Mouse (Mus musculus): Measurements from ENCODE around the gene Rsu1. TPM values are rescaled to one million over a fixed set of nuclear protein-coding genes. Genes with fewer than 3 reads are reported as not detected.

The Rsu1 gene
- polyA plus RNA-seq, 1 experiment from 2014 or later: 78.9 TPM

- ATAC-seq (ENCODE audit: low read depth) (no peak), DNase-seq (no peak)
- no peak overlapping the region for H3K27ac ChIP-seq
- 0 out of 2 replicates have a peak, but pooled peaks cover 9% of the 10 kb centered on the region for H3K36me3 ChIP-seq
- no peaks in the 10 kb centered on the region for H3K9me3 ChIP-seq (replicated peaks)
- no peak overlapping the region for H3K9ac ChIP-seq
- no peaks in the 10 kb centered on the region for H3K27me3 ChIP-seq
- H3K4me1 ChIP-seq (replicated peaks): no peaks in the 10 kb centered on the region; the same call in 1 of the 2 replicates
- 46% methylated on average over 4 of the region's 4 CpGs for WGBS (ENCODE audit: insufficient replicate concordance)
- H3K4me2 ChIP-seq: no peak overlapping the region
- no peak overlapping the region for H3K4me3 ChIP-seq (replicated peaks)
These were observed 8.1 kb downstream of the Rsu1 start for GRCm38 (mm10) chr2:13263150-13263549.

GRCm38 (mm10) chr2:13258606-13259005 is 12.6 kb downstream of the Rsu1 start:
- Histone ChIP-seq H3K4me3 (replicated peaks) (no peak overlapping the region), H3K9ac (no peak overlapping the region), H3K9me3 (replicated peaks) (no peaks in the 10 kb centered on the region), H3K36me3 (peaks cover 24% of the 10 kb centered on the region), H3K4me1 (replicated peaks) (no peaks in the 10 kb centered on the region), H3K4me2 (no peak overlapping the region), H3K27me3 (no peaks in the 10 kb centered on the region), H3K27ac (no peak overlapping the region)
- WGBS (ENCODE audit: insufficient replicate concordance): 67% methylated on average over 2 of the region's 2 CpGs
- DNase-seq: no peak
- ATAC-seq (ENCODE audit: low read depth): no peak

- H3K4me3 ChIP-seq (replicated peaks): no peak overlapping the region
These were observed 30.5 kb downstream of the Rsu1 start for GRCm38 (mm10) chr2:13240711-13241110.

DNA sequence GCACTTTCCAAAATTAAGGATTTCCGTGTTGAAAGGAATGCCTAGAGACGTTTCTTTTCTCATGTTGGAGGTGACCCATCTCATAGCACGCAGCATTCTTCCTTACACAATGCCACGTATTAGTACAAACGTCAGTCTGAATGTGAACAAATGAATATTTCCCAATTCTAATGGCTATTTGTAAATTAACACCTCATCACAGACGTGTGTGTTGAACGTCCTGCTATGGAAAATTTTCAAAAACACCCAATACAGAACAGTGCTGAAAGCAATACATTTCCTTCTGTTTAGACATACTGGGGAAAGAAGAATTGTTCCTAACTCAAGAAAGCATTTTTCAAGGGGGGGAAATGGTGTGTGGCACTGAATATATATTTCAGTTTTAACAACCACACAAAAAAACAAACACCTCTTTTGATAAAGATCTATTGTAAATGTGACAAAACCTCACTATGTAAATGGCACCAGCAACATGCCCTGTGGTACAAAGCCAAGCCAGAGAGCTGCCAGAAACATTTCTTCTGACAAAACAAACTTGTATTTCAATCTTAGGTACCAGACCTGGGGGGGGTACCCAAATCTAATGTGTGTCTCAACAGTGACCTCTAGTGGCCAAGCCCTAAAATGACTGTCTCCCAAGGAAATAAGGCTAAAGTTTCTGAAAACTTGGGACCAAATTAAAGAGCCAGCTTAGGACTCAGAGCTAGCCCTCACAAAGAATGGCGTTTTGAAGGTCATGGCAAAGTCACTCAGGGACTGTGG is 33.9 kb downstream of the Rsu1 start:
- Histone ChIP-seq H3K4me2 (no peak overlapping the region), H3K4me1 (replicated peaks) (peaks cover 11% of the 10 kb centered on the region), H3K9ac (no peak overlapping the region), H3K4me3 (replicated peaks) (no peak overlapping the region), H3K27ac (no peak overlapping the region), H3K36me3 (no peaks in the 10 kb centered on the region), H3K27me3 (no peaks in the 10 kb centered on the region), H3K9me3 (replicated peaks) (no peaks in the 10 kb centered on the region)
- no peak for ATAC-seq (ENCODE audit: low read depth)
- DNase-seq: peak; percentile 17
- WGBS (ENCODE audit: insufficient replicate concordance): 65% methylated on average over 8 of the region's 8 CpGs

More at GRCm38 (mm10) chr2:13240711-13241110, 30.5 kb downstream of the Rsu1 start:
- H3K36me3 ChIP-seq: no peaks in the 10 kb centered on the region
- no peaks in the 10 kb centered on the region for H3K27me3 ChIP-seq
- ATAC-seq (ENCODE audit: low read depth): no peak
- H3K4me2 ChIP-seq: no peak overlapping the region
- H3K9ac ChIP-seq: no peak overlapping the region
- 77% methylated on average over 9 of the region's 9 CpGs for WGBS (ENCODE audit: insufficient replicate concordance)
- H3K27ac ChIP-seq: no peak overlapping the region
- 0 out of 2 replicates have a peak, but pooled peaks cover 4% of the 10 kb centered on the region for H3K4me1 ChIP-seq (replicated peaks)
- H3K9me3 ChIP-seq (replicated peaks): no peaks in the 10 kb centered on the region
- no peak for DNase-seq

DNA sequence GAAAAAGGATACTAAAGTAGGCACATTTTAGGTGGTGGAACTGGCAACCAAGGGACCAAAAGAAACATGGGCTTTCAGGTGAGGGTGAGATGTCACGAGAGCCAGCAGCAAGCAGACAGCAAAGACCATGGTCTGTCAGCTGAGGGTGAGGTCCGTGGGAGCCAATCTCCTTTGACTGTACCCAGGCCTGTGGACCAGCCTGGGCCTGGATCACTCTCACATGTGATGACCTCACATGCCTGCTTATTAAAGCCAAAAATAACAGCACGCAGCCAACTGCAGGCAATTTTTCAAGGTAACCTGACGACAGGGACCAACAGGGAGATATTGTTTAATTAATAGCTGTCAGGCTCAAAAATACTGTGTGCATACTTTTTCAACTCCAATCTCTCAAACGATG is 35.5 kb downstream of the Rsu1 start:
- Histone ChIP-seq H3K27ac (no peak overlapping the region), H3K4me1 (replicated peaks) (peaks cover 11% of the 10 kb centered on the region), H3K4me2 (no peak overlapping the region), H3K27me3 (no peaks in the 10 kb centered on the region), H3K36me3 (no peaks in the 10 kb centered on the region), H3K4me3 (replicated peaks) (no peak overlapping the region), H3K9ac (no peak overlapping the region), H3K9me3 (replicated peaks) (no peaks in the 10 kb centered on the region)
- ATAC-seq (ENCODE audit: low read depth): no peak
- 70% methylated on average over 5 of the region's 5 CpGs for WGBS (ENCODE audit: insufficient replicate concordance)
- no peak for DNase-seq

DNA sequence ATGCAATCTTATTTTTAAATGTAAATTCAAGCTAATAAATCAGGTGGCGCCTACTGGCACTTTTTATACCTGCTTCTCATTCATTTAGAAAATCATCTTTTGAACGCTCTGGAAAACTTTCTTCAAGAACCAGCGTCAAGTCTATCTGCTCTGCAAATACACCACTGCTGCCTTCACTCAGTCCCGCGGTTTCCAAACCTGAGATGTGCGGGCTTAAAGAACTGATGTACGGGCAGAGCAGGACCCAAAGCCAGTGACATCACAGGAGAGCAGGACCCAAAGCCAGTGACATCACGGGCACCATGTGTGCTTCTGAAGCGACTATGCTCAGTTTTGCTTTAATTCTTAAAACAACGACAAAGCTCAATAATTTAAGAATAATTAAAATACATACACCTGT is 36.4 kb downstream of the Rsu1 start:
- Histone ChIP-seq H3K9me3 (replicated peaks) (no peaks in the 10 kb centered on the region), H3K4me3 (replicated peaks) (no peak overlapping the region), H3K27me3 (no peaks in the 10 kb centered on the region), H3K4me2 (no peak overlapping the region), H3K9ac (no peak overlapping the region), H3K4me1 (replicated peaks) (peaks cover 11% of the 10 kb centered on the region), H3K36me3 (no peaks in the 10 kb centered on the region), H3K27ac (no peak overlapping the region)
- WGBS (ENCODE audit: insufficient replicate concordance): 79% methylated on average over 10 of the region's 10 CpGs
- DNase-seq (no peak), ATAC-seq (ENCODE audit: low read depth) (no peak)

- WGBS (ENCODE audit: insufficient replicate concordance): 60% methylated on average over 7 of the region's 7 CpGs
These were observed 37.3 kb downstream of the Rsu1 start for GRCm38 (mm10) chr2:13233902-13234301.

DNA sequence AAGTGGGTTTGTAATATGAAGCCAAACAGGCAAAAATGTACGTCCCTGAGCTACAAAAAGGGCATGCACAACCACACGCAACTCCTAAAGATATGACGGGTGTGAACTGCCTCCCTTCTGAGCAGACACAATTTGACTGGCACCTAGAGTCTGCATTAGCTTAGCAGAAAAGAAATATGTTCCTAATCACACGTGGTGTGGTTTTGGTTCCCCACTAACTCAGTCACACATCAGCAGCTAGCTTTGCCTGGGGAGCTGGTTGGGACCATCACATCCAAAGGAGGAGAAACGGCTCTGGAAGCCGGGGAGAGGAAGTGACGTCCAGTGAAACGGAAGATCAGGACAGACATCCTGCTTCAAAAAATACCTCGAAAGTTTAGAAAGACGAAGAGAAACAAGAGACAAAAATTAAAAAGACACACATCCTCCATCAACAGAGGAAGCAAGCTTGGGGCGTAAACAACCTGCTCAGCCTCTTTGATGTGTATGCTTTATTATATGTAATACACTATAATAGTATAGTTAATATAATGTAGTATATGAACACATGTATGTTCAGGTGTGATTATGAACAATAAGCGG is 37.9 kb downstream of the Rsu1 start:
- no peak overlapping the region for H3K27ac ChIP-seq
- no peaks in the 10 kb centered on the region for H3K36me3 ChIP-seq
- H3K9ac ChIP-seq: no peak overlapping the region
- no peak for ATAC-seq (ENCODE audit: low read depth)
- WGBS (ENCODE audit: insufficient replicate concordance): 57% methylated on average over 12 of the region's 12 CpGs
- H3K27me3 ChIP-seq: no peaks in the 10 kb centered on the region
- no peak overlapping the region for H3K4me2 ChIP-seq
- H3K9me3 ChIP-seq (replicated peaks): no peaks in the 10 kb centered on the region
- peaks cover 11% of the 10 kb centered on the region for H3K4me1 ChIP-seq (replicated peaks)
- H3K4me3 ChIP-seq (replicated peaks): no peak overlapping the region
- no peak for DNase-seq

More at GRCm38 (mm10) chr2:13233902-13234301, 37.3 kb downstream of the Rsu1 start:
- no peak overlapping the region for H3K4me3 ChIP-seq (replicated peaks)
- H3K27ac ChIP-seq: no peak overlapping the region
- no peaks in the 10 kb centered on the region for H3K36me3 ChIP-seq
- no peaks in the 10 kb centered on the region for H3K9me3 ChIP-seq (replicated peaks)
- no peak overlapping the region for H3K4me2 ChIP-seq
- ATAC-seq (ENCODE audit: low read depth) (no peak), DNase-seq (no peak)
- no peak overlapping the region for H3K9ac ChIP-seq
- H3K27me3 ChIP-seq: no peaks in the 10 kb centered on the region
- peaks cover 11% of the 10 kb centered on the region for H3K4me1 ChIP-seq (replicated peaks)

GRCm38 (mm10) chr2:13232305-13232704 is 38.9 kb downstream of the Rsu1 start:
- no peak for ATAC-seq (ENCODE audit: low read depth)
- DNase-seq: no peak
- H3K4me3 ChIP-seq (replicated peaks): no peak overlapping the region
- H3K27me3 ChIP-seq: no peaks in the 10 kb centered on the region
- no peaks in the 10 kb centered on the region for H3K36me3 ChIP-seq
- peaks cover 11% of the 10 kb centered on the region for H3K4me1 ChIP-seq (replicated peaks)
- H3K4me2 ChIP-seq: no peak overlapping the region
- no peaks in the 10 kb centered on the region for H3K9me3 ChIP-seq (replicated peaks)
- H3K27ac ChIP-seq: no peak overlapping the region
- H3K9ac ChIP-seq: no peak overlapping the region
- WGBS (ENCODE audit: insufficient replicate concordance): 80% methylated on average over 6 of the region's 6 CpGs

DNA sequence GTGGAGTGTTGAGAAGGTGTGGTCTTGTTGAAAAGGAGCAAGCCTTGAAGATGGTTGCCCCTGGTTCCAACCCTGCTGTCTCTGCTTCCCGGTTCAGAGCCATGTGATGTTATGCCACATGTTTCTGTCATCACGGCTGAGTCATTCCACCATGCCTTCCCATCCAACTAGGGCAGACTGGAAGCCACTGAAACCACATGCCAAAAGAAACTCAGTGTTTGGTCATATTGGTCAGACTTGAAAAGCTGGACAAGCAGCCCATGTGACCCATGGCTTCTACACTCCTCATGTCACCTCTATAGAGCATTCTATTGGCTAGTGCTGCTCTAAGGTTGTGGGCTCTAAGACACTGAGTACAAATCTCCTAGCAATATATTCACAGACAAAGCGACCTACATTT is 41.5 kb downstream of the Rsu1 start:
- DNase-seq (no peak), ATAC-seq (ENCODE audit: low read depth) (no peak)
- Histone ChIP-seq H3K4me3 (replicated peaks) (no peak overlapping the region), H3K27me3 (no peaks in the 10 kb centered on the region), H3K36me3 (no peaks in the 10 kb centered on the region), H3K4me2 (no peak overlapping the region), H3K27ac (no peak overlapping the region), H3K9ac (no peak overlapping the region), H3K9me3 (replicated peaks) (no peaks in the 10 kb centered on the region), H3K4me1 (replicated peaks) (peaks cover 15% of the 10 kb centered on the region)
- WGBS (ENCODE audit: insufficient replicate concordance): 64% methylated on average over 3 of the region's 3 CpGs

DNA sequence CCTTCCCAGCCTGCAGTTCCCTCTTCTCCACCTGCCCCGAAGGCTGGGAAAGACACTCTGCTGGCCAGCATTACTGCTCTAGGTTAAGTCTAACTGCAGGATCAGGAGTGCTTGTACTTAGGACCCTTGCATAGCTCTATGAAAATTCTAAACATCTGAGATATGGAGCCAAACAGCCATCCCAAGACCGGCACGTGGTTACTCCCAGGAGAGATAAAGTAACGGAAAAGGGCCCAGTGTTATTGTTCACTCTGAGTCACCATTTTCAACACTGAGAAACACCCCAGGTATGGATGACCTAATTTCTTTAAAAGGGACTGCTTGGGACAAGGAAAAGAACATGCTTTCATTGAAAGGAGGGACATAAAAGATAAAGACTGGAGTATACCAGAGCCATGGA is 45.2 kb downstream of the Rsu1 start:
- H3K27ac ChIP-seq: no peak overlapping the region
- no peaks in the 10 kb centered on the region for H3K27me3 ChIP-seq
- H3K36me3 ChIP-seq: no peaks in the 10 kb centered on the region
- no peaks in the 10 kb centered on the region for H3K9me3 ChIP-seq (replicated peaks)
- ATAC-seq (ENCODE audit: low read depth) (no peak), DNase-seq (no peak)
- H3K4me3 ChIP-seq (replicated peaks): no peak overlapping the region
- WGBS (ENCODE audit: insufficient replicate concordance): 39% methylated on average over 4 of the region's 4 CpGs
- H3K9ac ChIP-seq: no peak overlapping the region
- H3K4me1 ChIP-seq (replicated peaks): peaks cover 8% of the 10 kb centered on the region
- no peak overlapping the region for H3K4me2 ChIP-seq

- Histone ChIP-seq H3K9me3 (replicated peaks) (no peaks in the 10 kb centered on the region), H3K9ac (no peak overlapping the region), H3K27ac (no peak overlapping the region), H3K36me3 (no peaks in the 10 kb centered on the region), H3K4me2 (no peak overlapping the region), H3K4me3 (replicated peaks) (no peak overlapping the region), H3K27me3 (no peaks in the 10 kb centered on the region), H3K4me1 (replicated peaks) (peaks cover 8% of the 10 kb centered on the region)
- 62% methylated on average over 3 of the region's 3 CpGs for WGBS (ENCODE audit: insufficient replicate concordance)
- ATAC-seq (ENCODE audit: low read depth) (no peak), DNase-seq (no peak)
These were observed 46.7 kb downstream of the Rsu1 start for GRCm38 (mm10) chr2:13224546-13224945.

All from liver, embryonic 13.5 days (tissue).